Mouse (Mus musculus) kidney, postnatal 0 days (tissue): ENCODE measurements around the gene Pja2. TPM values are rescaled to one million over a fixed set of nuclear protein-coding genes. Genes with fewer than 3 reads are reported as not detected.
A peak's percentile ranks its signal among the peaks of the same experiment; 100 is the strongest.
"Not testable (repeated sequence)": the region's sequence is repeated elsewhere in the genome, so short reads cannot be mapped to it uniquely, and the experiment has no call there.

Experiments
- ATAC-seq: fragments of 200-750 bp; cut with Nextera tagmentation; replicated peaks from 2 replicates; pipeline ENCODE4 v1.8.0; 2017; ENCODE audit warnings: low read depth, moderate number of reproducible peaks, moderate TSS enrichment, moderate library complexity; ENCODE audit not compliant: low FRiP score
- DNase-seq: peaks from one replicate; pipeline ENCODE4 v3.0.0-alpha.2; 2016; ENCODE audit warnings: low spot score
- H3K27ac ChIP-seq: fragments of 300-500 bp; sonication (generic); 2 replicates; pipeline ENCODE4 v1.5.1; 2014; ENCODE audit warnings: mild to moderate bottlenecking
- H3K27me3 ChIP-seq: fragments of 300-500 bp; sonication (generic); 2 replicates; pipeline ENCODE4 v1.6.1; 2014; ENCODE audit warnings: low read length, mixed read lengths; ENCODE audit not compliant: insufficient read depth
- H3K36me3 ChIP-seq: fragments of 300-500 bp; sonication (generic); 2 replicates; pipeline ENCODE4 v1.6.1; 2014; ENCODE audit warnings: low read length, mixed read lengths; ENCODE audit not compliant: insufficient read depth
- H3K4me1 ChIP-seq: fragments of 300-500 bp; sonication (generic); replicated peaks from 2 replicates; pipeline ENCODE4 v1.6.1; 2014; ENCODE audit warnings: antibody characterized with exemption, low read length, mixed read lengths; ENCODE audit not compliant: insufficient read depth
- H3K4me2 ChIP-seq: fragments of 300-500 bp; sonication (generic); 2 replicates; pipeline ENCODE4 v1.6.1; 2014; ENCODE audit warnings: mild to moderate bottlenecking, low read length, moderate library complexity, mixed read lengths
- H3K4me3 ChIP-seq: fragments of 300-500 bp; sonication (generic); replicated peaks from 2 replicates; pipeline ENCODE4 v1.5.1; 2014; ENCODE audit warnings: low read depth, low read length
- H3K9ac ChIP-seq: fragments of 300-500 bp; sonication (generic); 2 replicates; pipeline ENCODE4 v1.6.1; 2014; ENCODE audit warnings: low read depth, low read length
- H3K9me3 ChIP-seq: fragments of 300-500 bp; sonication (generic); replicated peaks from 2 replicates; pipeline ENCODE4 v1.6.1; 2016; ENCODE audit warnings: low read length, inconsistent platforms, mixed read lengths
- CTCF ChIP-seq: IDR thresholded peaks from 2 replicates; pipeline ENCODE4 v1.5.1; 2016; ENCODE audit warnings: antibody characterized with exemption, low read depth, mild to moderate bottlenecking, moderate library complexity
- WGBS: fragments of 180-500 bp; shearing (Covaris S2); extraction: QIAGEN DNeasy Blood & Tissue Kit; methylation state at CpG from one replicate; pipeline ENCODE4 v1.1.7; 2014; 5-methylcytosine and 5-hydroxymethylcytosine counted together
- polyA plus RNA-seq: library from polyadenylated mRNA; unstranded; fragments of >200 nt; fragmentation: Nextera tagmentation; extraction: Ambion mirVana; gene quantifications from 2 replicates; pipeline ENCODE4 v1.2.1, GENCODE M21; 2015

Gene Pja2
- polyA plus RNA-seq, 1 experiment from 2014 or later = 58.8 TPM

GRCm38 (mm10) chr17:64331291-64331897 lies 322 bp downstream of the Pja2 start:
- DNase-seq (no peak), ATAC-seq (peak; percentile 30)
- peak overlapping the region; percentile 98 for H3K9ac ChIP-seq
- H3K4me2 ChIP-seq = peak overlapping the region; percentile 57
- H3K9me3 ChIP-seq = no peaks in the 10 kb centered on the region
- H3K27me3 ChIP-seq = no peaks in the 10 kb centered on the region
- no peaks in the 10 kb centered on the region; the same call in 1 of the 2 replicates for H3K4me1 ChIP-seq
- peak overlapping the region; percentile 81 for H3K4me3 ChIP-seq
- under 1% methylated on average over 58 of the region's 62 CpGs for WGBS
- no peaks in the 10 kb centered on the region for H3K36me3 ChIP-seq
- no peak; the same call in 1 of the 2 replicates for TF ChIP-seq CTCF
- peak overlapping the region; percentile 98 for H3K27ac ChIP-seq

DNA sequence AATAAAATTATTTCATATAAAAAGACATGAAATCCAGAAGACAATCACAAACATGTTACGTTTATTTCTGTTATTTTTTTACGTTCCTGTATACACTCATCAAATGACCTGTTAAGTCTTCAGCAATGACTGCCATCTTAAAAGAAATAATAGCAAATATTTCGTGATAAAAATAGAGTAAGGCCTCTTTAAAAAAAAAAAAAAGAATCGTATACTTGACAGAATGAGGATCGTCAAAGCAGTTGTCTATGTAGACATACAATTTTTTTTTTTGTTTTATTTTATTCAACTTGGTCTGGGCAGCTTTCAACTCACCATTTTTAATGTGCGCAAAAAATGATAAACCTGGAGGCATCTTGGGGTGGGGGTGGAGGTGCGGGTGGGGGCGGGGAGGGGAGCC lies 831 bp downstream of the Pja2 start:
- peak overlapping the region; percentile 98 for H3K27ac ChIP-seq

DNA sequence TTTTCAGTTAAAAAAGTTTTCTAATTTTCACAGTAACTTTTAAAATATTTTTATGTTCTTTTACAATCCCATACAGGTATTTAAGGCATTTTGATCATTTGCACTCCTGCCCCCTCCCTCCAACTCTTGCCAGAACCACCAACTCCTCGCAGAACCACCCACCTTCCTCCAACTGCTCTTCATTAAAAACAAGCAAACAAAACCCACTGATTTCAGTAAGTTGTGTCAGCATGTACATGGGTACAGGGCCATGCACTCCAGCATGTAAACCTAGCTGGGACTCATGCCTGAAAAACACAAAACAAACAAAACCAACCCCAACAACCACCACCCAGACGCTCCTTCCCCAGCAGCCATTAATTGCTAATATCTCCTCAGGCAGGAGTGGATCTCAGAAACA lies 7.2 kb downstream of the Pja2 start:
- Histone ChIP-seq H3K27ac (no peak overlapping the region), H3K27me3 (no peaks in the 10 kb centered on the region), H3K4me3 (no peak overlapping the region), H3K9ac (no peak overlapping the region), H3K36me3 (no peaks in the 10 kb centered on the region), H3K4me2 (no peak overlapping the region), H3K4me1 (no peaks in the 10 kb centered on the region), H3K9me3 (no peaks in the 10 kb centered on the region)
- WGBS = 87% methylated on average over 2 of the region's 2 CpGs
- DNase-seq (no peak), ATAC-seq (no peak)
- no peak for TF ChIP-seq CTCF

More for the DNA sequence above, 831 bp downstream of the Pja2 start:
- no peak for TF ChIP-seq CTCF
- Histone ChIP-seq H3K9ac (peak overlapping the region; percentile 98), H3K4me2 (peak overlapping the region; percentile 57), H3K4me3 (peak overlapping the region; percentile 81), H3K4me1 (no peaks in the 10 kb centered on the region; the same call in 1 of the 2 replicates), H3K27me3 (no peaks in the 10 kb centered on the region), H3K36me3 (no peaks in the 10 kb centered on the region), H3K9me3 (no peaks in the 10 kb centered on the region)
- DNase-seq (no peak), ATAC-seq (no peak)
- 14% methylated on average over 8 of the region's 8 CpGs for WGBS

GRCm38 (mm10) chr17:64315428-64315827 lies 16.3 kb downstream of the Pja2 start:
- no peak overlapping the region for H3K9ac ChIP-seq

GRCm38 (mm10) chr17:64314523-64314922 lies 17.2 kb downstream of the Pja2 start:
- H3K9me3 ChIP-seq, H3K4me3 ChIP-seq, H3K4me2 ChIP-seq, H3K9ac ChIP-seq, H3K4me1 ChIP-seq, DNase-seq, H3K27me3 ChIP-seq, ATAC-seq, H3K27ac ChIP-seq: not testable (repeated sequence)
- WGBS = 88% methylated on average over 1 of the region's 1 CpGs
- peaks cover 10% of the 10 kb centered on the region; the same call in 1 of the 2 replicates for H3K36me3 ChIP-seq

More at GRCm38 (mm10) chr17:64315428-64315827, 16.3 kb downstream of the Pja2 start:
- no peaks in the 10 kb centered on the region for H3K27me3 ChIP-seq
- H3K36me3 ChIP-seq = peaks cover 10% of the 10 kb centered on the region; the same call in 1 of the 2 replicates
- H3K4me2 ChIP-seq = no peak overlapping the region
- H3K4me1 ChIP-seq = no peaks in the 10 kb centered on the region
- no peak for ATAC-seq
- H3K4me3 ChIP-seq = no peak overlapping the region
- DNase-seq = no peak
- no peaks in the 10 kb centered on the region for H3K9me3 ChIP-seq
- H3K27ac ChIP-seq = no peak overlapping the region
- TF ChIP-seq CTCF = no peak

DNA sequence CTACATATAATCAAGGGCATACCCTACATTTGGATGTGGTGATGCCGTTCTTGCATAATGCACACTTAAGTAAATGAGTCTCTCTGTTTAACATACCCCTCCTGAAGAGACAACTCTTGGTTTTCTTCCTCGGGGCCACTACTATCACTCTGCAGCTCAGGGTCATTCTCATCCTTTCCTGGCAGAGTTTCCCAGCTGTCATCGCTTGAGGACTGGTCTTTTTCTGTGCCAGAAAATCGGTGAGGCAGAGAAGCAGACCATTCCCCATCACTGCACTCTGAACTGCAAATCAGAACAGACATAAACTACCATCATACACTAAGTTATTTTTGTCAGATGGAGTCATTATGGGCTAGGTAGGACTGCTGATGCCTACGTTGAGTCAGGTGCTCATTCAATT lies 34.1 kb downstream of the Pja2 start:
- 88% methylated on average over 5 of the region's 5 CpGs for WGBS

DNA sequence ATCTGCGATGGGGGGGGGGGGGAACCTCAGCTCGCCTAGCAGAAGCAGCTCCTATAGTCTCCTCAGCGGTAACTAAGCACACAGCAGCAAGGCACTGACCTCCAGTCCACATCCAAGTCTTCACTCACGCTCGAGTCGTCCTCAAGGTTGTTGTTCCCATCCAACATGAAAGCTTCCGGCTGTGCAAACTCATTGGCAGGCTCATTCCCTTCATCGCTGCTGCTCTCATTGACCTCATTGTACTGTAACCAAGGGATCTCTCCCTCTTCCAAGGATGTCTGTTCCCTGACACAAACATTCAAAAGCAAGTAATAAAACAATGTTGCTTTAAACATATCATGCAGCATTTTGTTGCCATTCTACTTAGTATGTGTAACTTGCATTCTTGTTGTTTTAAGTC lies 39.0 kb downstream of the Pja2 start:
- DNase-seq (no peak), ATAC-seq (no peak)
- Histone ChIP-seq H3K9ac (no peak overlapping the region), H3K4me3 (no peak overlapping the region), H3K27me3 (no peaks in the 10 kb centered on the region), H3K36me3 (peaks cover 13% of the 10 kb centered on the region), H3K4me1 (no peaks in the 10 kb centered on the region), H3K4me2 (no peak overlapping the region), H3K27ac (no peak overlapping the region), H3K9me3 (no peaks in the 10 kb centered on the region)
- TF ChIP-seq CTCF = no peak
- WGBS = 83% methylated on average over 8 of the region's 8 CpGs

More for the DNA sequence above, 34.1 kb downstream of the Pja2 start:
- H3K27ac ChIP-seq = no peak overlapping the region
- no peak for TF ChIP-seq CTCF
- no peak overlapping the region for H3K9ac ChIP-seq
- no peak overlapping the region for H3K4me3 ChIP-seq
- no peak for DNase-seq
- no peak overlapping the region for H3K4me2 ChIP-seq
- H3K36me3 ChIP-seq = peaks cover 5% of the 10 kb centered on the region; the same call in 1 of the 2 replicates
- H3K27me3 ChIP-seq = no peaks in the 10 kb centered on the region
- ATAC-seq = no peak
- H3K4me1 ChIP-seq = no peaks in the 10 kb centered on the region
- no peaks in the 10 kb centered on the region for H3K9me3 ChIP-seq
